Mouse (Mus musculus): ENCODE results near the gene Foxa1.
A peak's percentile ranks its signal among the peaks of the same experiment; 100 is the strongest.

Gene Foxa1

GRCm38 (mm10) chr12:57546415-57547201 is at the start of gene Foxa1:
Gene Foxa1 (minus strand): TSS chr12:57546916.
- DNase-seq (ENCODE audit: low read depth, low spot score) = peak; percentile 47
- H3K36me3 ChIP-seq (ENCODE audit: control insufficient read depth, insufficient read depth, low read length, poor library complexity, severe bottlenecking) = no peaks in the 10 kb centered on the region

GRCm38 (mm10) chr12:57575931-57576628 is 29.4 kb upstream of the Foxa1 start:
- DNase-seq (ENCODE audit: low read depth, low spot score) = no peak
- no peaks in the 10 kb centered on the region for H3K27me3 ChIP-seq (ENCODE audit: control insufficient read depth, insufficient read depth, low read length, poor library complexity, severe bottlenecking)
- no peaks in the 10 kb centered on the region for H3K36me3 ChIP-seq (ENCODE audit: control insufficient read depth, insufficient read depth, low read length, poor library complexity, severe bottlenecking)

More at GRCm38 (mm10) chr12:57546415-57547201, at the start of gene Foxa1:
- H3K27me3 ChIP-seq (ENCODE audit: control insufficient read depth, insufficient read depth, low read length, poor library complexity, severe bottlenecking) = peaks cover 4% of the 10 kb centered on the region

- no peak for DNase-seq (ENCODE audit: low read depth, low spot score)
- Histone ChIP-seq H3K36me3 (ENCODE audit: control insufficient read depth, insufficient read depth, low read length, poor library complexity, severe bottlenecking) (no peaks in the 10 kb centered on the region), H3K27me3 (ENCODE audit: control insufficient read depth, insufficient read depth, low read length, poor library complexity, severe bottlenecking) (no peaks in the 10 kb centered on the region)
Measured at GRCm38 (mm10) chr12:57572415-57572814, 25.7 kb upstream of the Foxa1 start.

- Histone ChIP-seq H3K27me3 (ENCODE audit: control insufficient read depth, insufficient read depth, low read length, poor library complexity, severe bottlenecking) (no peaks in the 10 kb centered on the region), H3K36me3 (ENCODE audit: control insufficient read depth, insufficient read depth, low read length, poor library complexity, severe bottlenecking) (no peaks in the 10 kb centered on the region)
- no peak for DNase-seq (ENCODE audit: low read depth, low spot score)
Measured at GRCm38 (mm10) chr12:57571773-57572172, 25.1 kb upstream of the Foxa1 start.

- no peak for DNase-seq (ENCODE audit: low read depth, low spot score)
- H3K36me3 ChIP-seq (ENCODE audit: control insufficient read depth, insufficient read depth, low read length, poor library complexity, severe bottlenecking) = no peaks in the 10 kb centered on the region
- H3K27me3 ChIP-seq (ENCODE audit: control insufficient read depth, insufficient read depth, low read length, poor library complexity, severe bottlenecking) = no peaks in the 10 kb centered on the region
Measured at GRCm38 (mm10) chr12:57563909-57564308, 17.2 kb upstream of the Foxa1 start, which contains the start of gene Ttc6. Gene Ttc6 (plus strand): TSS chr12:57564113.

GRCm38 (mm10) chr12:57554091-57554490 is 7.4 kb upstream of the Foxa1 start:
- Histone ChIP-seq H3K27me3 (ENCODE audit: control insufficient read depth, insufficient read depth, low read length, poor library complexity, severe bottlenecking) (no peaks in the 10 kb centered on the region), H3K36me3 (ENCODE audit: control insufficient read depth, insufficient read depth, low read length, poor library complexity, severe bottlenecking) (no peaks in the 10 kb centered on the region)
- no peak for DNase-seq (ENCODE audit: low read depth, low spot score)

- DNase-seq (ENCODE audit: low read depth, low spot score) = no peak
- Histone ChIP-seq H3K27me3 (ENCODE audit: control insufficient read depth, insufficient read depth, low read length, poor library complexity, severe bottlenecking) (no peaks in the 10 kb centered on the region), H3K36me3 (ENCODE audit: control insufficient read depth, insufficient read depth, low read length, poor library complexity, severe bottlenecking) (no peaks in the 10 kb centered on the region)
Measured at GRCm38 (mm10) chr12:57552286-57552685, 5.6 kb upstream of the Foxa1 start.

- Histone ChIP-seq H3K36me3 (ENCODE audit: control insufficient read depth, insufficient read depth, low read length, poor library complexity, severe bottlenecking) (no peaks in the 10 kb centered on the region), H3K27me3 (ENCODE audit: control insufficient read depth, insufficient read depth, low read length, poor library complexity, severe bottlenecking) (no peaks in the 10 kb centered on the region; the same call in 1 of the 2 replicates)
- no peak for DNase-seq (ENCODE audit: low read depth, low spot score)
Measured at GRCm38 (mm10) chr12:57550881-57551280, 4.2 kb upstream of the Foxa1 start.

GRCm38 (mm10) chr12:57550181-57550808 is 3.6 kb upstream of the Foxa1 start:
- Histone ChIP-seq H3K27me3 (ENCODE audit: control insufficient read depth, insufficient read depth, low read length, poor library complexity, severe bottlenecking) (peaks cover under 1% of the 10 kb centered on the region; the same call in 1 of the 2 replicates), H3K36me3 (ENCODE audit: control insufficient read depth, insufficient read depth, low read length, poor library complexity, severe bottlenecking) (no peaks in the 10 kb centered on the region)
- DNase-seq (ENCODE audit: low read depth, low spot score) = no peak

GRCm38 (mm10) chr12:57549667-57550160 is 3.0 kb upstream of the Foxa1 start:
- Histone ChIP-seq H3K27me3 (ENCODE audit: control insufficient read depth, insufficient read depth, low read length, poor library complexity, severe bottlenecking) (peaks cover 2% of the 10 kb centered on the region; the same call in 1 of the 2 replicates), H3K36me3 (ENCODE audit: control insufficient read depth, insufficient read depth, low read length, poor library complexity, severe bottlenecking) (no peaks in the 10 kb centered on the region)
- DNase-seq (ENCODE audit: low read depth, low spot score) = no peak

- Histone ChIP-seq H3K27me3 (ENCODE audit: control insufficient read depth, insufficient read depth, low read length, poor library complexity, severe bottlenecking) (peaks cover 4% of the 10 kb centered on the region), H3K36me3 (ENCODE audit: control insufficient read depth, insufficient read depth, low read length, poor library complexity, severe bottlenecking) (no peaks in the 10 kb centered on the region)
- no peak for DNase-seq (ENCODE audit: low read depth, low spot score)
Measured at GRCm38 (mm10) chr12:57548981-57549666, 2.4 kb upstream of the Foxa1 start.

GRCm38 (mm10) chr12:57548352-57548980 is 1.8 kb upstream of the Foxa1 start:
- no peak for DNase-seq (ENCODE audit: low read depth, low spot score)
- no peaks in the 10 kb centered on the region for H3K36me3 ChIP-seq (ENCODE audit: control insufficient read depth, insufficient read depth, low read length, poor library complexity, severe bottlenecking)
- peaks cover 4% of the 10 kb centered on the region for H3K27me3 ChIP-seq (ENCODE audit: control insufficient read depth, insufficient read depth, low read length, poor library complexity, severe bottlenecking)

GRCm38 (mm10) chr12:57547890-57548289 is 1.2 kb upstream of the Foxa1 start:
- Histone ChIP-seq H3K27me3 (ENCODE audit: control insufficient read depth, insufficient read depth, low read length, poor library complexity, severe bottlenecking) (peaks cover 4% of the 10 kb centered on the region), H3K36me3 (ENCODE audit: control insufficient read depth, insufficient read depth, low read length, poor library complexity, severe bottlenecking) (no peaks in the 10 kb centered on the region)
- no peak for DNase-seq (ENCODE audit: low read depth, low spot score)

Data from splenic B cell, adult 2 months (primary cell).